9 mouse cellular contexts compared by ENCODE assay signal in the genomic region with DNA sequence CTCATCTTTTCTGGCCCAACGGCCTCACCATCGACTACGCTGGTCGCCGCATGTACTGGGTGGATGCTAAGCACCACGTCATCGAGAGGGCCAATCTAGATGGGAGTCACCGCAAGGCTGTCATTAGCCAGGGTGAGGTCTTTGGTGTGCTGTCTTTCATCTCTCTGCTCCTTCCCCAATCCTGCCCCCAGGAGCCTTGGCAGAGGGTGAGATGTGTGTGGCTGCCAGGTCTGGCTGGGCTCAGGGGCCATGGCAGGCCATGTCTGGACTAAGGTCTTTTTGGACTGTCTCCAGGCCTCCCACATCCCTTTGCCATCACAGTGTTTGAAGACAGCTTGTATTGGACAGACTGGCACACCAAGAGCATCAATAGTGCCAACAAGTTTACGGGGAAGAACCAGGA. TPM values are rescaled to one million over a fixed set of nuclear protein-coding genes. Genes with fewer than 3 reads are reported as not detected.
A peak's percentile ranks its signal among the peaks of the same experiment; 100 is the strongest.
DNase-seq lines count a peak whose midpoint lies in the region; ATAC-seq lines count a peak whose summit lies in the region.
"Had no signal": no experiment of that assay in that cellular context is flagged by ENCODE, and none has a peak within 500 bp of the region (broad histone marks: within the 10 kb centered on the region; RNA-seq: fewer than 3 reads in every experiment).

No protein-coding gene starts in this region.

- no peak overlapping the region for H3K9ac ChIP-seq in embryonic facial prominence, embryonic 11.5 days (replicated peaks; ENCODE audit: low read length)
- no peak overlapping the region for H3K9ac ChIP-seq in intestine, embryonic 16.5 days (ENCODE audit: low read depth, low read length)
- no peak overlapping the region for H3K9ac ChIP-seq in liver, embryonic 11.5 days (ENCODE audit: low read depth, low read length)

- WGBS in embryonic facial prominence, embryonic 11.5 days: 95% methylated on average over 9 of the region's 9 CpGs
- WGBS in embryonic facial prominence, embryonic 10.5 days: 94% methylated on average over 9 of the region's 9 CpGs
- 97% methylated on average over 9 of the region's 9 CpGs for WGBS in intestine, embryonic 16.5 days
- WGBS in liver, embryonic 11.5 days: 90% methylated on average over 9 of the region's 9 CpGs

- H3K4me2 ChIP-seq in embryonic facial prominence, embryonic 11.5 days (ENCODE audit: low read depth, low read length): no peak overlapping the region
- H3K4me2 ChIP-seq in intestine, embryonic 16.5 days (ENCODE audit: low read depth, low read length): no peak overlapping the region
- no peak overlapping the region for H3K4me2 ChIP-seq in liver, embryonic 11.5 days

- ATAC-seq in embryonic facial prominence, embryonic 11.5 days (replicated peaks; ENCODE audit: insufficient number of reproducible peaks, low FRiP score, low TSS enrichment, low read depth): 0 out of 2 replicates have a peak, but pooled peaks have one; percentile 3
- 0 out of 2 replicates have a peak, but pooled peaks have one; percentile 21 for ATAC-seq in intestine, embryonic 16.5 days
- ATAC-seq in liver, embryonic 11.5 days (replicated peaks; ENCODE audit: low FRiP score): no peak

- no peaks in the 10 kb centered on the region for H3K9me3 ChIP-seq in embryonic facial prominence, embryonic 11.5 days (replicated peaks; ENCODE audit: control insufficient read depth, low read length)
- no peaks in the 10 kb centered on the region for H3K9me3 ChIP-seq in embryonic facial prominence, embryonic 10.5 days
- H3K9me3 ChIP-seq in intestine, embryonic 16.5 days (ENCODE audit: control insufficient read depth, low read length): no peaks in the 10 kb centered on the region
- no peaks in the 10 kb centered on the region for H3K9me3 ChIP-seq in liver, embryonic 11.5 days (ENCODE audit: control insufficient read depth, low read length)

- no peak for DNase-seq in embryonic facial prominence, embryonic 11.5 days (ENCODE audit: low spot score)
- no peak for DNase-seq in embryonic facial prominence, embryonic 10.5 days (ENCODE audit: low spot score)
- DNase-seq in layer of hippocampus, postnatal 14 days (ENCODE audit: low spot score in 2 of 2): peak; percentile 26 to 48
- no peak for DNase-seq in layer of hippocampus, adult 9-10 months (ENCODE audit: low spot score)
- peak; percentile 78 for DNase-seq in cerebellum, adult 9-10 months
- DNase-seq in kidney, adult 9 months: no peak
- DNase-seq in liver, embryonic 11.5 days (ENCODE audit: low spot score): no peak
- DNase-seq: gastrocnemius, postnatal 25 days had no signal

- peaks cover 5% of the 10 kb centered on the region; the same call in 1 of the 2 replicates for H3K36me3 ChIP-seq in embryonic facial prominence, embryonic 11.5 days (replicated peaks; ENCODE audit: control insufficient read depth, insufficient read depth, low read depth, low read length)
- H3K36me3 ChIP-seq in embryonic facial prominence, embryonic 10.5 days (replicated peaks): peaks cover 95% of the 10 kb centered on the region
- peaks cover 27% of the 10 kb centered on the region for H3K36me3 ChIP-seq in intestine, embryonic 16.5 days (ENCODE audit: control insufficient read depth, insufficient read depth, low read length)
- peaks cover 5% of the 10 kb centered on the region; the same call in 1 of the 2 replicates for H3K36me3 ChIP-seq in liver, embryonic 11.5 days (ENCODE audit: control insufficient read depth, insufficient read depth, low read length)

- H3K4me3 ChIP-seq in embryonic facial prominence, embryonic 11.5 days (ENCODE audit: low read depth, low read length): no peak overlapping the region
- H3K4me3 ChIP-seq in embryonic facial prominence, embryonic 10.5 days: no peak overlapping the region
- no peak overlapping the region for H3K4me3 ChIP-seq in intestine, embryonic 16.5 days (ENCODE audit: low read length)
- no peak overlapping the region for H3K4me3 ChIP-seq in liver, embryonic 11.5 days (ENCODE audit: low read depth, low read length)

- no peak overlapping the region for H3K27ac ChIP-seq in embryonic facial prominence, embryonic 11.5 days (replicated peaks; ENCODE audit: low read depth, low read length)
- no peak overlapping the region for H3K27ac ChIP-seq in embryonic facial prominence, embryonic 10.5 days (replicated peaks)
- H3K27ac ChIP-seq in intestine, embryonic 16.5 days (ENCODE audit: low read length): no peak overlapping the region
- no peak overlapping the region for H3K27ac ChIP-seq in liver, embryonic 11.5 days (ENCODE audit: low read depth, low read length)

- no peaks in the 10 kb centered on the region for H3K4me1 ChIP-seq in embryonic facial prominence, embryonic 11.5 days (ENCODE audit: control insufficient read depth, insufficient read depth, low read length)
- H3K4me1 ChIP-seq in embryonic facial prominence, embryonic 10.5 days: peaks cover 9% of the 10 kb centered on the region
- peaks cover 12% of the 10 kb centered on the region for H3K4me1 ChIP-seq in intestine, embryonic 16.5 days (ENCODE audit: control insufficient read depth, insufficient read depth, low read length)
- no peaks in the 10 kb centered on the region; the same call in none of the 2 replicates for H3K4me1 ChIP-seq in liver, embryonic 11.5 days (replicated peaks; ENCODE audit: control insufficient read depth, insufficient read depth, low read length)

- no peaks in the 10 kb centered on the region for H3K27me3 ChIP-seq in embryonic facial prominence, embryonic 11.5 days (ENCODE audit: control insufficient read depth, insufficient read depth, low read length)
- no peaks in the 10 kb centered on the region for H3K27me3 ChIP-seq in embryonic facial prominence, embryonic 10.5 days (replicated peaks; ENCODE audit: low read depth, poor library complexity, severe bottlenecking)
- no peaks in the 10 kb centered on the region for H3K27me3 ChIP-seq in intestine, embryonic 16.5 days (replicated peaks; ENCODE audit: control insufficient read depth, insufficient read depth, low read length)
- H3K27me3 ChIP-seq in liver, embryonic 11.5 days (replicated peaks; ENCODE audit: control insufficient read depth, insufficient read depth, low read length): no peaks in the 10 kb centered on the region

RNA-seq across cellular contexts. Expression of a gene that starts 23.1 kb away (rescaled TPM):
- 5.2 and 6.3 TPM in 2 replicates for polyA plus RNA-seq in embryonic facial prominence, embryonic 11.5 days (2014; fragmentation: Nextera tagmentation; extraction: Ambion mirVana)
- polyA plus RNA-seq in embryonic facial prominence, embryonic 10.5 days (2016; fragmentation: Nextera tagmentation; extraction: Ambion mirVana): 8.3 and 8.4 TPM in 2 replicates
- 10 to 100 TPM; 38.0 to 40.2 TPM for total RNA-seq in layer of hippocampus, postnatal 14 days (2021)
- polyA plus RNA-seq in intestine, embryonic 16.5 days (2015; fragmentation: Nextera tagmentation; extraction: Ambion mirVana): 8.2 and 8.3 TPM in 2 replicates
- 1.7 and 1.9 TPM in 2 replicates for polyA plus RNA-seq in liver, embryonic 11.5 days (2014; fragmentation: Nextera tagmentation; extraction: Ambion mirVana)

RNA-seq across cellular contexts. Expression of a gene that starts 35.9 kb away (rescaled TPM):
- 79.8 and 84.7 TPM in 2 replicates for polyA plus RNA-seq in embryonic facial prominence, embryonic 11.5 days (2014; fragmentation: Nextera tagmentation; extraction: Ambion mirVana)
- polyA plus RNA-seq in embryonic facial prominence, embryonic 10.5 days (2016; fragmentation: Nextera tagmentation; extraction: Ambion mirVana): 75.3 and 76.9 TPM in 2 replicates
- total RNA-seq in layer of hippocampus, postnatal 14 days (2021): 100 to 1,000 TPM in 1 of 2 experiments, 10 to 100 TPM in 1; 90.8 to 106 TPM
- 34.6 and 36.0 TPM in 2 replicates for polyA plus RNA-seq in intestine, embryonic 16.5 days (2015; fragmentation: Nextera tagmentation; extraction: Ambion mirVana)
- polyA plus RNA-seq in liver, embryonic 11.5 days (2014; fragmentation: Nextera tagmentation; extraction: Ambion mirVana): 23.7 and 24.8 TPM in 2 replicates

RNA-seq across cellular contexts. Expression of a gene that starts 46.2 kb away (rescaled TPM):
- polyA plus RNA-seq in embryonic facial prominence, embryonic 11.5 days (2014; fragmentation: Nextera tagmentation; extraction: Ambion mirVana): 109 and 123 TPM in 2 replicates
- polyA plus RNA-seq in embryonic facial prominence, embryonic 10.5 days (2016; fragmentation: Nextera tagmentation; extraction: Ambion mirVana): 137 and 141 TPM in 2 replicates
- total RNA-seq in layer of hippocampus, postnatal 14 days (2021): 100 to 1,000 TPM; 112 to 120 TPM
- 40.0 and 48.2 TPM in 2 replicates for polyA plus RNA-seq in intestine, embryonic 16.5 days (2015; fragmentation: Nextera tagmentation; extraction: Ambion mirVana)
- polyA plus RNA-seq in liver, embryonic 11.5 days (2014; fragmentation: Nextera tagmentation; extraction: Ambion mirVana): 49.4 and 65.0 TPM in 2 replicates

Comparison
In these comparisons a context has a peak if more than half of its experiments do, and no peak if none do; other contexts are left out.
1. DNase-seq: peak in layer of hippocampus, postnatal 14 days (2 of 2) and cerebellum, adult 9-10 months (single experiment); none in embryonic facial prominence, embryonic 11.5 days (single experiment), embryonic facial prominence, embryonic 10.5 days (single experiment), layer of hippocampus, adult 9-10 months (single experiment), kidney, adult 9 months (single experiment) and liver, embryonic 11.5 days (single experiment).